Mouse (Mus musculus): Measurements from ENCODE around the gene Scyl1. TPM values are rescaled to one million over a fixed set of nuclear protein-coding genes. Genes with fewer than 3 reads are reported as not detected.

Gene Scyl1
- 10 to 100 TPM; 48.2 to 54.7 TPM for total RNA-seq (2023)

DNA sequence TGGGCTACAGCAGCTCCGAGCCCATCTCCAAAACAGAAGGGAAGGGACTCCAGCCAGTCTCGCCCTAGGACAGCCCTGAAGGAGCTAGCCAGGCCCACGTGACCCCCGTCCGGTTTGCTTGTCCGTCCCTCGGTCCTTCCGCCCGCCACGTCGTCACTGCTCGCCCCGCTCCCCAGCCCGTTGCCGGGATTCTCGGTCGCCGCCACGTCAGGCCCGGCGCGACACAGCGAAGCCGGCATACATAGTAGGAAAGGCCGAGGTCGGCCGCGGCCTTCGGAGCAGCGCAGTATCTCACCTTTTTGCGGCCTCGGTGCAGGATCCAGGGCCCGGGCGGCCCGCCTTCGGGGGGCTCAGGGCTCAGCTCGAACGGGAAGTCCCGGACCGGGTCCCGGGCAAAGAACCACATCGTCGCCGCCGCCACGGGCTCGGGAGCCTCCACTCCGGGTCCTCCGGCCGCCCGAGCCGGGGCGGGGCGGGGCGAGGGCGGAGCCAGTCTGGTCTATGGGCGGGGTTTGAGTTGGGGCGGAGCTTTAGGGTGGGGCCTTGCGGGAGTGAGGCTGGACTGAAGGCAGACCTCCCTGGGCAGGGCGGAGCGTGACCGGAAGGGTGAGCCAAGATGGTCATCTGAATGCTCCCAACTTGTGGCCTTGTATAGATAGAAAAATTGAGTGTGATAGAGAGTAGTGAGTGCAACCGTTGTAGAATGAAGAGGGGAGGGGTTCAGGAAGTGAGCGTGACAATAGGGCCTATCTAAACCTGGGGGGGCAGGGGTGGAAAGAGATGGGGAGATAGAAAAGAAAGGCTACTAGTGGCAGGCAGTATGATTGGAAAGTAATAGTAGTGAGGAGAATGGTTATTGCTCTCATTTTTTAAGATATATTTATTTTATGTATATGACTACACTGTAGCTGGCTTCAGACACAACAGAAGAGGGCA lies at the start of gene Scyl1:
Scyl1 (minus strand) TSS at position 495 of the 936 bp plus-strand sequence.

DNA sequence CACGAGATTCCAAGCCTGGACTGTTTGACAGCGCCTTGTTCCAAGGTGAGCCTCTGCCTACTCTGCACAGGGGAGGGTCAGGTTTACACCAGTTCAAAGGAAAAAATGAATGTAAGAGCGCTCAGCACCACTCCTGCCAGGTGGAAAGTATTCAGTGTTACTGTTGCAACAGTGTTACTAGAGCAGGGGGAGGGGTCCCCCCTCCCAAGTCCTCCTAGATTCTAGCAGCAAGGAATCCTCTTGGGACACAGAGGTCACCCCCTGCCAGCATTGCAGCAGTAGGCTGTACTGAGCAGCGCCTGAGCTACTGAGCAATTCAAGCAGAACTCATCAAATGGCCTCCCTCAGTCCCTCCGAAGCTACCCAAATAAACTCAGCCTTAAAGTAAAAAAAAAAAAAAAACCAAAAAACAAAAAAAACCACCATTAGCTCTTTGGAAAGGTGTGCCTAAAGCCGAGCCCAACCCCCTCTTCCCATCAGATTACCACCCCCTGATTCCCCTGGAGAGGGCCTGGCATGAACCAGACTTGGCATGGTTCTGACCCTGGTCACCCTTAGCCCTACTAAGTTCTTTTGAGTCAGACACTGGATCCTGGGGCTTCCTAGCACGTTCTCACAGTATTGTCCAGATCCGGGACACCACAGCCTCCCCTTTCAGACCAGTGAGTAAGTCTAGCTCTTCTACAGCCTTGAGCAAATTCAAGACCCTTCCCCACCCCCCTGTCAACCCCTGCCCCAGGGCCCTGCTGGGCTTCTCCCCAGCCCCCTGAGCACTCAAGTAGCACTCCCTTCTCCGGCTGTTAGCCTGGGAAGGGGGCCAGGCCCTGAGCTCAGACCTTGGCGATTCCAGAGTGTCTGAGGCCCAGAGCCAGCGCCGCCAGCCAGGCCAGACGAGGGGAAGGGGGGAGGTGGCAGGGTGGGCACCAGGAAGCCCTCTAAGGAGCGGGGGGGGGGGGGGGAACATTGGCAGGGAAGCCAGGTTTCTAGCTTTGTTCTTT lies 30.6 kb downstream of the Scyl1 start, which contains the start of gene Ltbp3:
Ltbp3 (plus strand) TSS at position 585 of the 998 bp plus-strand sequence.

DNA sequence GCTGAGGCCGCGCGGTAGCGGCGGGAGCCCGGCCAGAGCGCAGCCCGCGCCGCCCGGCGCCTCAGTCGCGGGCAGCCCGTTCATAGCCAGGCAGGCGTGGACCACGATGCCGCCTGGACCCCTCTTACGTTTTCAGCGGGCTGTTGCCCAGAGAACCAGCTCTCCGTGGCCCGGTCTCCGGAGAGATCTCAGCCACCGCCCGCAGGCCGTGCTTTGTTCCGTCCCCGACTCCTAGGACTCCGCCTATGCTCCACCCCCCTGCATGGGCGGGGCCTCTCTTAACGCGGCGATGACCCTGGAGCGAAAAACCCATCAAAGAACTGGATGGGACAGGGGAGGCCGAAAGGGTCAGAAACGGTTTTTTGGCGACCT lies 41.8 kb downstream of the Scyl1 start, which contains the start of gene Fam89b:
Fam89b (minus strand) TSS at position 210 of the 372 bp plus-strand sequence.

DNA sequence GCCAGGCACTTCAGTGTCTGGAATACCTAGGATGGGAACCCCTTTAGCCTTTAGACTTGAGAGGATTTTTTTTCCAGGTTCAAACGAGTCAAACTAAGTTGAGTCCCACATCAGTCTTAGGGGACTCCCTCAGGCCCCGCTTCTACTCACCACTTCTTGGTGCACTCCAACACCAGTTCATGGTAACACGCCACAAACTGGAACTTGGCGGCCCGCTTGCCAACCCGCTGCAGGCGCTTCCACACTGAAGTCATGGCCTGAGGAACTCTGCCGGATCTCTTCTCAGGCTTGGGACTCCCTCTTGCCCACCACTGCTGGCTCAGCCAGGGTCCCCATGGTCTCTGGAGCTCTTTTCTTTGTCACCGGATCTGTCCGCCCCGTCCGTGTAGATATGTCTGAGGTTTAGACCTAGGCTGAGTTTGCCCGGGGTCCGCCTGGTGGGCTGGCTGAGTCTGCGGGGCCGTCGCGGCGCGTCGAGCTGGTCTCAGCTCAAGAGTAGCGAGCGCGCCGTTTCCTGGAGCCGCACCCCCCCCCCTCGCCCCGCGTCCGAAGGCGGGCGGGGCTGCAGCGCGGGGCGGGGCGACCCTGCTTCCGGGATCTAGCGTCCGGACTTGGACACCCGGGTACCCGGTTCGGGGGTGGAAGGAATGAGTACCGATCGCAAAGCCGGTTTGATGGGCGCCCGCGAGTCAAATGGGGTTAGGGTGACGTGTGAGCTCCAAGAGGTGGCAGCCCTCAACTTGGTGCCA lies 45.3 kb downstream of the Scyl1 start, which contains the start of gene Ehbp1l1:
Ehbp1l1 (minus strand) TSS at position 551 of the 749 bp plus-strand sequence.

Other genes starting within 250 kb of the Scyl1 start
- gene Ovol1, start 210.8 kb downstream of the Scyl1 start, total RNA-seq (2023), result under 1 TPM in 1 of 2 experiments, not detected in 1; 0.18 TPM
- 10 to 100 TPM; 72.1 to 79.9 TPM for gene Ap5b1, start 203.4 kb downstream of the Scyl1 start, total RNA-seq (2023)
- 100 to 1,000 TPM; 164 to 169 TPM for gene Rnaseh2c, start 169.5 kb downstream of the Scyl1 start, total RNA-seq (2023)
- gene Kat5, start 161.2 kb downstream of the Scyl1 start, total RNA-seq (2023), result 10 to 100 TPM; 63.2 to 72.7 TPM
- 10 to 100 TPM; 72.2 to 81.3 TPM for gene Rela, start 133.9 kb downstream of the Scyl1 start, total RNA-seq (2023)
- gene Sipa1, start 107.7 kb downstream of the Scyl1 start, total RNA-seq (2023), result 100 to 1,000 TPM; 201 to 208 TPM
- 10 to 100 TPM; 80.6 to 97.7 TPM for gene Map3k11, start 82.7 kb downstream of the Scyl1 start, total RNA-seq (2023)
- gene Pcnx3, start 82.5 kb downstream of the Scyl1 start, total RNA-seq (2023), result 10 to 100 TPM; 81.9 to 82.5 TPM
- gene Kcnk7, start 67.1 kb downstream of the Scyl1 start, total RNA-seq (2023), result under 1 TPM in 1 of 2 experiments, not detected in 1; 0.77 TPM
- 100 to 1,000 TPM; 146 to 165 TPM for gene Ehbp1l1, start 45.1 kb downstream of the Scyl1 start, total RNA-seq (2023)
- 10 to 100 TPM; 54.5 to 58.8 TPM for gene Fam89b, start 41.8 kb downstream of the Scyl1 start, total RNA-seq (2023)
- 1 to 10 TPM; 2.3 to 3.3 TPM for gene Ltbp3, start 30.5 kb downstream of the Scyl1 start, total RNA-seq (2023)
- gene Frmd8, start 103.9 kb upstream of the Scyl1 start, total RNA-seq (2023), result 10 to 100 TPM; 59.9 to 62.7 TPM
- 10 to 100 TPM; 48.2 to 55.2 TPM for gene Slc25a45, start 106.4 kb upstream of the Scyl1 start, total RNA-seq (2023)
- 1 to 10 TPM; 2.4 to 3.3 TPM for gene Tigd3, start 122.7 kb upstream of the Scyl1 start, total RNA-seq (2023)
- 100 to 1,000 TPM; 106 to 111 TPM for gene Dpf2, start 141.6 kb upstream of the Scyl1 start, total RNA-seq (2023)
- gene Cdc42ep2, start 153.4 kb upstream of the Scyl1 start, total RNA-seq (2023), result 1 to 10 TPM; 3.2 to 4.7 TPM
- gene Pola2, start 192.8 kb upstream of the Scyl1 start, total RNA-seq (2023), result 10 to 100 TPM; 38.1 to 39.3 TPM
- 1 to 10 TPM; 1.9 to 2.3 TPM for gene Slc22a20, start 214.7 kb upstream of the Scyl1 start, total RNA-seq (2023)
- 100 to 1,000 TPM; 242 to 264 TPM for gene Capn1, start 244.5 kb upstream of the Scyl1 start, total RNA-seq (2023)

Measured in neutrophil, adult 83 days (primary cell).